Mouse (Mus musculus) cerebellum, postnatal 4 days (tissue): ENCODE measurements around the gene Cmtm8.
A peak's percentile ranks its signal among the peaks of the same experiment; 100 is the strongest.

Source experiments
- DNase-seq, 2 experiments: peaks; one replicate each; pipeline ENCODE4 v3.0.0; 2022; ENCODE audit warnings: low spot score in 2 of 2, mixed read lengths in 1 of 2

Cmtm8 gene

DNA sequence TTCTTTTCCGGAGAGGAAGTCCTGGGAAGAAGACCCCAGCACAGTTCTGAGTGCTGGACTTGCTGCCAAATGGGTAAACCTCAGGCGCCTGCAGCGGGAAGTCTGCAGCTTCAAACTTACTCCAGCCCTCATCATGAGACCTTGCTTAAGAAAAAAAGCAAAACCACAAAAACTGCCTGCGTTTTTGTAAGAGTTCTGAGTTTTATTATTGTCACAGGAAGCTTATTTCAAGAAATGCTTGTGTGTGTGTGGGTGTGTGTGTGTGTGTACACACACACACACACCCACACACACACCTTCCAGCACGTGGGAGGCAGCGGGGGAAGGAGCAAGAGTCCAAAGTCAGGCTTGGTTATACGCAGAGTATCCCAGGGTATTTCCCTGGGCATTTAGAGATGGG is 85.7 kb downstream of the Cmtm8 start:
- no peak for DNase-seq

DNA sequence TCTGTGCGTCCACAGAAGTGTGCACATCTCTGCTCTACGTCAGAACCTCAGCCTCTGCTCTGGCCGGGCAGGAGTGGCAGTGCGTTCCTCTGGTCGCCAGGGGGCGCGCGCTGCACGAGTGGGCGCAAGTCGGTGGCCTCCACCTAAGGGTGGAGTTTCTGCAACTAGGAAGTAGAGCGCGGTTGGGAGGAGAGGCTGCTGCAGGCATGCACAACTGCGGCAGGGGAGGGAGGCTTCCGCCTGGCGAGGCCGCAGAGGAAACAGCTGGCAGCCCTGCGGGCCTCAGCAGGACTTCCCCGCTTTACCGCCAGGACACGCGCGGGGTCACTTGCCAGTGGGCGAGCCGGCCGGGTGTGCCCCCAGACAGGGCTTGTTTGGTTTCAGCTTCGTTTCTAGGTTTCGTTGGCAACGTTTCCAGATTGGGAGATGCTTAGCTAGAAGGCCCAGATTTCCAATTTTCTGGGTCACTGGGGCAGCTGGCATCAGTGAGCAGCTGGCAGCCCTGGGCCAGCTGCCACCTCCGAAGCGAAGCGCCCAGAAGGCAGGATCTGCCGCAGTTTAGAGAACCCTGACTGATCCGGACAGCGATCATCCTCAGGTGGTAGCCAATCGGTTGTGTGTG is 91.0 kb downstream of the Cmtm8 start:
- peak; percentile 84 to 93 for DNase-seq

DNA sequence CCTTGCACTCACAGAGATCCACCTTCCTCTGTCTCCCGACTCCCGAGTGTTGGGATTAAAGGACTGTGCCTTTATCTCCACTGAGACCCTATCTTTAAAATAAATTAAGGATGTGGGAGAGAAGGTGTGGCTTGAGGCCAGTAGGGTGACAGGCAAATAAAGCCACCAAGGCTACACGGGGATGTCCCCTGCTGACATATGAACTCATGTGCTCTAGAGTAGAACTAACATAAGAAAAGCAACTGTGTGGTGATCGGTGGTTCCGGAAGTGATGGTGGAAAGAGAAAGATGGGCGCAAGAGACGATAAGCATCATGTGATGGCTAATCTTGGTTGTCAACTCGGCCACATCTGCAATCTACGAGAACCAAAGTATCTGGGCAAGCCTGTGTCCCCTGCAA is 91.6 kb downstream of the Cmtm8 start:
- no peak for DNase-seq

DNA sequence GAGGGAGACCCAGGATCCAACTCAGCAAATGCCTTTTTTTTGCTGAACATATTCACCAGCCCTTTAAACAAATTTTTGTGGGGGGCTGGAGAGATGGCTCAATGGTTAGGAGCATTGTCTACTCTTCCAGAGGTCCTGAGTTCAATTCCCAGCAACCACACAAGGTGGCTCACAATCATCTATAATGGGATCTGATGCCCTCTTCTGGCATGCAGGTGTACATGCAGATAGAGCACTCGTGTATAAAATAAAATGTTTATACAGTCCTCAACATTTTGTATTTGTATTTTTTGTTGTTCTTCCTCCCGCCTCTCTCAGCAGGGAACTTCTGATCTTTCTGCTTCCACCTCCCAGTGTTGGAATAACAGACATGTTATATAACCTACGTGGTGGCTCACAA is 92.4 kb downstream of the Cmtm8 start:
- no peak for DNase-seq

DNA sequence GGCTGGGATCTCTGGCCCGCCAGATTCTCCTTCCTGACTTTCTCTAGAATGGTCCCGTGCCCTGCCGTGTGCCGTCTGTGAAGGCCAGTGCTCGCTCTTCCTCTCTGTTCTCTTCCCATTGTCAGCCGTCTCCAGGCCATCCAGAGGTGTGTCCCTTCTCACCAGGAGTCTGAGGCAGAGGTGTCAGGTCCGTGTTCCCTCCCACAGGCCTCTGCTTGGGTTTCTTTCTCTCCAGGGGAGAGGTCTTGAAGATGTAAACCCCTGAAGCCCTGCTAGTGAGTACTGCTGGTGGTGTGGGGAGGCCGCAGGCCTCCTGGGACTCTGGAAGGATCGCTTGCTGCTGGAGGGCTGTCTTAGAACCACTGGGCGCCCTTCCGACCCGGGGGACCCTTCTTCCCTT is 96.5 kb downstream of the Cmtm8 start:
- DNase-seq: no peak

DNA sequence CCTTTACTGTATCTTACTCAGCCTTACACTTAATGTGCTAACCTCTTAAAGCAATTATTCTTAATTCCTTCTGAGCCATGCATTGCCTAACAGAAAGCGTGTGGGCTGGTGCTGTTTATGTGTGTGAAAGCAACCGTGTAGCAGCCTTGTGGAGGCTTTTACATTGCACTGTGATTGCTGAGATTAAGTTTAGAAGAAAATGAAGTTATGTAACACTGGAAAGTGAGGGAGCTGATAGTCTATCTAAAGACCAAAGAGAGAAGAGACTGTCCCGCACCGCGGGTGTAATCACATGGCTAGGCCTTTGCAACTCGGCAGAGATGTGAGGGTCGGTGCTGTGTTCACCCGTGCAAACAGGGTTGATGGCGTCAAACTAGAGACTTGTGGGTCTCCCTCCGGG is 96.9 kb downstream of the Cmtm8 start:
- DNase-seq: no peak

DNA sequence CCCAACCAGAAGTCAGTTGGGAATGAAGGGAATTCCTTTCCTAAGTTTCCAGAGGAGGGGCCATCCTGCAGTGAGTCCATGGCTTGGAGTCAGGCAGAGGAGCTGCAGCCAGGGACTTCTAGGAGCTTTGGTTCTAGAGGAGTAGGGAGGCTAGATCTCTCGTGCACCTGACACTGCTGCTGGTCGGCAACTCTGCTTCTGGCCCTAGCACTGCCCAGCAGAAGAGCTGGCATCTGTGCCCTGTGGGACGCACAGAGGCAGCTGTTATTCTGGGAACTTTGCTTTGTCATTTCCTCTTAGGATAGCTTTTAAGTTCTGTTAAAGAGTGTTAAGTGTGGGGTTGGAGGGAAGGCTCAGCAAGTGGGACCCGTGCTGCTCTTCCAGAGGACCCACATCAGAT is 98.3 kb downstream of the Cmtm8 start:
- no peak for DNase-seq

DNA sequence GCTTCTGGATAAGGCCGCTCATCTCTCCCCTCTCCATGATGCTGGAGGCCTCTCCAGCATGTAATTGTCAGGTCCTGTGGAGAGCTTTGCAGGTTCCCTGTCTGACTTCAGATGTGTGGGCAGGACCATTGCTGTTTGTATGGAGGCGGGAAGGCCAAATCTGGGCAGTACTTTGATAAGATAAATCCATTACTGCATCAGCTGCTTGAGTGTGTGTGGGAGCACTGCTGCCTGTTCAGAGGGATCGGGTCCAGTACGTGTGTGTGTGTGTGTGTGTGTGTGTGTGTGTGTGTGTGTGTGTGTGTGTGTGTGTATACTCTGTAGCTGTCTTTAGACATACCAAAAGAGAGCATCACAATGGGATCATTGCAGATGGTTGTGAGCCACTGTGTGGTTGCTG is 98.8 kb downstream of the Cmtm8 start:
- DNase-seq: no peak

DNA sequence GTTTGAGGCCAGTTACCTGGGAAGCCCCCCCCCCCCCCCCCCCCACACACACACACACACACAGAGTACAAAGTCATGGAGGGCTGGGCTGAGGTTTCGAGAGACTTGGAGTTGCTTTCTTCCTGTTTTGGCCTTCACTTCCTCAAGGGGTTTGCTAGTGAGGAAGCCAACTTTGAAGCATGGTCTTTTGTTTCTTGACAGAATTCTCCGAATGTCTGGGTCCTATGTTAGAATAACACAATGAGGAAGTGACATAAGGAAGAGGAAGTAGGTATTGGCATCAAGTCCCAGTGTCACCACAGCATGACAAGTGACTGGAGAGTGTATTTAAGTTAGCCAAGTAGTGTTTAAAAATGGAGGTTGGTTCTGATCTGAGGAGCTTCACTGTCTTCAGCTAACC is 101.2 kb downstream of the Cmtm8 start:
- no peak for DNase-seq

DNA sequence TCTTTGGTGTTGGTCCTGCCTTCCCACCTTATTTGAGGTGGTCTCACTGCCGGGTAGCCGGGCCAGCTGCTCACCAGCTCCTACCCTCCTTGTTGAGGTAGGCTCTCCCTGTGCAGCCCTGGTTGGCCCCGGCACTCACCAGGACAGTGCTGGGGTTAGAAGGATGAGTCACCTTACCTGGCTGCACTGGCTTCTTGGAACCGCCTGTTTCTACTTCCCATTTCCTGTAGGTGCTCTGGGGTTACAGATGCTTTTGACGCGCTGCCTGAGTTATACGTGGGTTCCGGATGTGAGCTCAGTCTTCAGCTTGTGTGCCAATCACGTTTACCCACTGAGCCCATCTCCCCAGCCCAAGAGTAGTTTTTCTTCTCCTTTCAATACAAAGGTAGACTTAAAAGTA is 103.6 kb downstream of the Cmtm8 start:
- DNase-seq: no peak
